Mouse (Mus musculus) testis, adult 2 months (tissue): ENCODE measurements around the gene Pknox1.

ENCODE experiments used
- CTCF ChIP-seq: fragments of 200-500 bp; IDR thresholded peaks from 2 replicates; pipeline ENCODE4 v1.5.1; 2012; ENCODE audit warnings: low read depth, mild to moderate bottlenecking, inconsistent platforms, low read length, moderate library complexity; ENCODE audit not compliant: control insufficient read depth, insufficient read depth, insufficient replicate concordance
- POLR2A ChIP-seq: fragments of 200-500 bp; IDR thresholded peaks from 2 replicates; pipeline ENCODE4 v1.6.1; 2012; ENCODE audit warnings: low read depth, mild to moderate bottlenecking, inconsistent platforms, low read length, moderate library complexity; ENCODE audit not compliant: control insufficient read depth

DNA sequence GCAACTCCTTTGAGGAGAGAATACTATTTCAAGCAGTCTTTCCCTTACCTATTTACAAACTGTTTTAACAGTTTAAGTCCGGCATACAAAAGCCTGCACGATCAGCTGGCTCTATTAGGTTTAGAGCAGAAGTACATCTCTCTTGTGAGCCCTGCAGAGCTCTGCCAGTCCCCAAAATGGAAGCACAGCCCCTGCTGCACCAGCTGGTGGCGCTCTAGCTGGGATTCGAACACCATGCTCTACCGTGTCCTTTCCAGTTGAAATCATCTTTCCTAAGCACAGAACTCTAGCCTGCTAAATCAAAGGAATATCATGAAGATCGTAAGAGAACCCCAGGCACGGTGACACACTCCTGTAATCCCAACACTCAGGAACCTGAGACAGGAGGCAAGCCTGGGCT lies 41.9 kb downstream of the Pknox1 start:
- TF ChIP-seq CTCF (peak; percentile 33; the same call in 1 of the 2 replicates), POLR2A (no peak)
